Mouse (Mus musculus): ENCODE results near the gene Mapk14. TPM values are rescaled to one million over a fixed set of nuclear protein-coding genes. Genes with fewer than 3 reads are reported as not detected.
"Not testable (repeated sequence)": the region's sequence is repeated elsewhere in the genome, so short reads cannot be mapped to it uniquely, and the experiment has no call there.

Gene Mapk14
- polyA plus RNA-seq, 1 experiment, result 108 TPM

DNA sequence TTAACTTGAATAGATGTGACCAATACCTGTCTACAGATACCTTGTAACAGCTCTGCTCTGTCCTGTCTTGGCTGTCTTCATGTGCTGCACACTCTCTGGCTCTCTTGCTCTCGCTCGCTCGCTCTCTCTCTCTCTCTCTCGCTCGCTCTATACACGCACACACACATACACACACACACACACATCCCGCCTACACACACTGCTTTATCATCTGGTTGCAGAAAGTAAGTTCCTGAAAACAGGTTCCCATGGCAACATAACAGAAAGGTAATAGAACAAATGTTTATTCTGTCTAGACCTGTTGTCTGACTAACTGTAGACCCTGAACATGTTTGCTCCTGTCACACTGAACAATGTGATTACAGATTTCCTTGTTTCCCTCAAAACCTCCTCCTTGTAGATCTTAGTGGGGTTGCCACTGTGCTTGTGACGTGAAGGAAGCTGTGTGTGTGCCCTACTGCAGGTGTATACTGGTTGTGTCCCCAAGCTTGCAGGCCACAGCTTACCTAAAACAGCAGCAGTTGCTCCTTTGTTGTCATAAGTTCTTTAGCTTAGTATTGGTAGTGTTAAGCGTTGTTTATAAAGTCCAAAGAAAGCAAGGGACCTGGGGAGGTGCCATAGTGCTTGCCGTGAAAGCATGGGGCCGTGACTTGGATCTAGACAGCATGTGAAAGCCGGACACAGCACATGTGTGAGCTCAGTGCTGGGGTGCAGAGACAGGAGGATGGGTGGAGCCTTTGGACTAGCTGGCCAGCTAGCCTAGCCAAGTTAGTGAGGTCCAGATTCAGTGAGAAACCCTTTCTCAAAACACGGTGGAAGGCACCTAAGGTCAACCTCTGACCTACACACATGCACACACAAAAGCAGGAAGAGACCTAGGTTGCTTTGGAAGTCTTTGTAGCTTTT is 6.4 kb downstream of the Mapk14 start:
- peak; percentile 38 to 70 for DNase-seq (ENCODE audit: extremely low spot score in 1 of 2, low spot score in 1 of 2)

- DNase-seq (ENCODE audit: extremely low spot score in 1 of 2, low spot score in 1 of 2), result no peak
Measured at GRCm38 (mm10) chr17:28698245-28698644, 7.1 kb downstream of the Mapk14 start.

DNA sequence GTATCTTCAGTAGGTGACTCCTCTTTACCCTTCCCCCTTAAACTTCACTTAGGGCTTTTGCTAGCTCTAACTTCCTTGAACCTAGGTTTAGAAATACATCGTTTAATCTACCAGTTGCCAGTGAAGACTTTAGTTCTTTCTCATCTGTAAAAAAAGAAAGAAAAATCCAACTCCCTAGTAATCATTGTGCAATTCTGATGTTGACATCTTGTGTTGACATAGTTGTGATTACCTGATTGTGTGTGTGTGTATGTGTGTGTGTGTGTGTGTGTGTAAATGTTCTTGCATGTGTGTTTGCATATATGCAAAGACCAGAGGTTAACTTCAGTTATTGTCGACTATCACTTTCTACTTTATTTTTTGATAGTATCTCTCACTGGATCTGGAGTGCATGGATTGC is 7.5 kb downstream of the Mapk14 start:
- no peak for DNase-seq (ENCODE audit: extremely low spot score in 1 of 2, low spot score in 1 of 2)

DNA sequence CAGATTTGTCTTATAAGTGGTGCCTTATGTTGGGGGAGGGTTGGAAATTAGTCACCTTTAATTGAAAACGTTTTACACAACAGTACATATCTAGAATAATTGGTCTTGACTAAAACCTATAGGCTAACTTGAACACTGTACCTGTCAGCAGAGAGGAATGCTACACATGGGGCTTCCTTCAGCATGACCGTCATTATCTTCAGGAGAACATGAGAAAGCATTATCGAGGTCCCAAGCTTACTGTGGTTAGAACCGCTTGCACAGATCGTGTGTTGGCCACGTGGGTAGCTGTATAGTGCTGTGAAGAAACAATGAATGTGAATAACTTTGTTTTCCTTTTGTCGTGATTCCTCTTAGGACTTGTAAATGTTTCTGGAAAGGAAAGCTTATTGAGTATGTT is 8.7 kb downstream of the Mapk14 start:
- DNase-seq (ENCODE audit: extremely low spot score in 1 of 2, low spot score in 1 of 2), result no peak

DNA sequence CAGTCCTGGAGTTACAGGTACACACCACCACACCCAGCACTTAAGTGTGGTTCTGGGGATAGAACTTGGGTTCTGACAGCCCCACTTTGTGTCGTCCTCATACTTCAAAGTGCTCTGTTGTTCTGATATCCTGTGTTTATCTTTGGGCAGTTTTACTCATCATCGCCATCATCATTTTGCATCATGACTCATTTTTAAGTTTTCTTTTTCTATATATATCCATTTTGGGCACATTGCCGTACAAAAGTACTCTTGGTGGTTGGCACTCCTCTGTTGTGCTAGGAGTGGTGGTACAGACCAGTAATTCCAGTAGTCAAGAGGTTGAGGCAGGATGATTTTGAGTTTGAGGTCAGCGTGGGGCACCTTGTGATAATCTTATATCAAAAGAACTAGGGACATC is 10.0 kb downstream of the Mapk14 start:
- DNase-seq (ENCODE audit: extremely low spot score in 1 of 2, low spot score in 1 of 2), result no peak

DNA sequence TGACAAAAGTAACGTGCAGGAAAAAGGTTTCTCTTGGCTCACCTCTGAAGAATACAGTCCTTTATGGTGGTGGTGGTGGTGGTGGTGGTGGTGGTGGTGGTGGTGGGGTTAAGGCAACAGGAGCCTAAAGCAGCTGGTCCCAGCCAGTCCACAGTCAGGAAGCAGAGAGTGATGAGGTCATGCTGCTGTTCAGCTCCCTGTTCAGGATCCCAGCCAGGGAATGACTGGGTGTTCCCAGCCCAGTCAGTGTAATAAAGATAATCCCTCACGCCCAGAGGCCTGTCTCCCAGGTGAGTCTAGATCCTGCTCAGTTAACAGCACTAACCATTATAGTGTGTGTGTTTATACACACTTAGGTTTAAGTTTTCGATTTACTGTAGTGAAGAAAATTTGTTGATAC is 10.6 kb downstream of the Mapk14 start:
- DNase-seq (ENCODE audit: extremely low spot score in 1 of 2, low spot score in 1 of 2), result no peak

DNA sequence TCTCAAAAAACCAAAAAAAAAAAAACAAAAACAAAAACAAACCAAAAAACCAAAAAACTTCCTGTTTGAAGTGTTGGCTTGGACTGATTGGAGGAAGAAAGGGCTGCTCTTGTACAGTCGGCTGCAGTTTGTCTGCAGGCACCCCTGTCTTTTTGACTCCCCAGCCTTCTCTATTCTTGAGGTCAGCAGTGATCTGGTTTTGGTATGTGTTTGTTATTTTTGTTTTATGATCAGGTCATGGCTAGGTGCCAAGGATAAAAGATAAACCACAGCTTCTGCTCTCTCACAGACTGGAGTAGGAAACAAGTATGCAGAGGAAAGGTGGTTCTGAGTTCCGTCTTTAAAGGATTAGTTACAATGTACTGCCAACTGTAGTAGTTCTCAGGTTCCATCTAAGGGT is 11.5 kb downstream of the Mapk14 start:
- no peak for DNase-seq (ENCODE audit: extremely low spot score in 1 of 2, low spot score in 1 of 2)

GRCm38 (mm10) chr17:28706697-28707096 is 15.6 kb downstream of the Mapk14 start:
- no peak for DNase-seq (ENCODE audit: extremely low spot score in 1 of 2, low spot score in 1 of 2)

DNA sequence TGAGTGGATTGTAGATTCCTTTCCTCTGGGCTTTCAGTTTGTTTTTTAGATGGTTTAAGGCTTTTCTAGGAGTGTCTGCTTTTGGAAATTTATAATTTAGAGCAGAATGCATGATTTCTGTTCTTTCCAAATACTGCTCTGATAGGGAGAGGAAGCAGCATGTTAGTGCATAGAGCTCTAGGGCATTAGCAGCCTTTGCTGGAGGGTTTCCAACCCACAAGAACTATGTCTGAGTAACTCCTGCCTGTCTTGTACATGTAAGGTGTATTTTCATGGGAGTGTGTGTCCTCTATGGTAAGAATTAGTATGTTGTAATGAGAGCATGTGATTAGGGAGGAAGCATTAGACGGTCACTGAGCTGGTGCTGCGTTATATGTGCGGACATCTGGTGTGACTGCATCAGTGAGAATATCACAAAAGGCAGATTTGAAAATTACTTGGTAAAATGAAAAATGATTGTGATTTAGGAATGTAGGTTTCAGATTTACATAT is 16.1 kb downstream of the Mapk14 start:
- DNase-seq (ENCODE audit: extremely low spot score in 1 of 2, low spot score in 1 of 2), result no peak

- no peak for DNase-seq (ENCODE audit: extremely low spot score in 1 of 2, low spot score in 1 of 2)
Measured at GRCm38 (mm10) chr17:28707816-28708215, 16.7 kb downstream of the Mapk14 start.

DNA sequence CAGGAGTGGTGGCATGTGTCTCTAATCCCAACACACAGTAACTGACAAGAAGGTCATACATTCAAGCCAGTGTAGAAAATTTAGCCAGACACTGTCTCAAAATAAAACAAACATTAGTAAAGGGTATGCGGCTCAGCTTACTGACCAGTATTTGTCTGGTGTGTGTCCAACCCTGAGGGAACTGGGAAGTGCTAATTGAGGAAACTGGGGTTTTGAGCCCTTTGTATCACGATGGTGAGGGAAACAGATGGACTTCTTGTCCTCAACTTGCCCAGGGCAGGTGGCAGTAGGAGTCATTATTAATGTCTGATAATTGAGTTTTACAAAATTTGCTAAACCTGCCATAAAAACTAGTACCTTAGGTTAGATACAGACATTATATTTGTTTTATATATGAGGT is 17.9 kb downstream of the Mapk14 start:
- DNase-seq (ENCODE audit: extremely low spot score in 1 of 2, low spot score in 1 of 2), result no peak

DNA sequence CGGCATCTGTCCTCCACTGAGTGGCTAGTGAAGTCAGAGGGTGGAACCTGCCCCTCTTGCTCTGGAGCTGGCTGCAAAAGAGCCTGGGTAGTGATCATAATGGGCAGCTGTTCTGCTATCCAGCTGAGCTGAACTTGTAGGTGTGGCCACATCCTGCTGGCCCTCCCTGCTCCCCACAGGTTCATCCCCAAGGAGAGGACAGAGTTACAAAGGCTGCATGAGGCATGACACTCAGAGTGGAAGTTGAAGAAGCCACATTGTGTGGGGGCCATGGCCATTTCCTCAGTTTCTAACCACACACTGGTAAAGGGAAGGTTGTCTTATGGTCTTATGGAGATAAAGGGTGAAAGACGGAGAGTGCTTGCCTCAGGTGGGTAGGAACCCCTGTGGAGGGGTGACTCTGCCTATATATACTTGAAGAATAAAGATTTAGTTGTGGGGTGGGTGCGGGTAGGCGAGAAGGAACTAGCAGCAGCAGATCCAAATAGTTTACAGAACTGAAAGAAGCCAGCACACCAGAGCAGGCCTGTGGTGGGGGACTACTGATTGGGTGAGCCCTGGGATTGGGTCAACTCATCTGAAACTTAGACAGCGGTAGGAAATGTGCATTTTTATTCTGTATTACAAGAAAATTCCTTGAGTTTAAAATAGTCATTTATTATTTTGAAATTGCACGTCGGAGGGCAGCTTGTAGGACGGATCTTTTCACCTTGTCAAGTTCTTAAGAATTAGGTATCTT is 18.6 kb downstream of the Mapk14 start:
- DNase-seq (ENCODE audit: extremely low spot score in 1 of 2, low spot score in 1 of 2), result no peak

- DNase-seq (ENCODE audit: extremely low spot score in 1 of 2, low spot score in 1 of 2), result no peak
Measured at GRCm38 (mm10) chr17:28710291-28710688, 19.2 kb downstream of the Mapk14 start.

DNA sequence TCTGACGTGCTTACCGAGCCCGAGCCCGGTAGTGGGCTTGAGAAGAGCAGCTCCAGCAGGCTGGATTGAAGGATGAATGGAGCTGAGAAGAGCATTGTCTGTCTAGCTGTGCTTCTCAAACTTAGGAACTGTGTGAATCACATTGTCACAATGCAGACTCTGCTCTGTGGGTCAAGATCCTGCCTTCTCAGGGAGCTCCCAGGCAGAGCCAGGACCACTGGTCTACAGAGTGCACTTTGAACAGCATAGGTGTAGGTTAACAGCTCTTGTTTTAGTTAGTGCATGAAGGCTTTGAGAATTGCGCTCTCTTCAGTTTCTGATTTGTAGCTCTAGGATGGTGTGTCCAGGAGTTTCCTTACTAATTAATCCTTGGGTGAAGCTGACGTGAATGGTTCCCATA is 20.1 kb downstream of the Mapk14 start:
- DNase-seq (ENCODE audit: extremely low spot score in 1 of 2, low spot score in 1 of 2), result no peak

DNA sequence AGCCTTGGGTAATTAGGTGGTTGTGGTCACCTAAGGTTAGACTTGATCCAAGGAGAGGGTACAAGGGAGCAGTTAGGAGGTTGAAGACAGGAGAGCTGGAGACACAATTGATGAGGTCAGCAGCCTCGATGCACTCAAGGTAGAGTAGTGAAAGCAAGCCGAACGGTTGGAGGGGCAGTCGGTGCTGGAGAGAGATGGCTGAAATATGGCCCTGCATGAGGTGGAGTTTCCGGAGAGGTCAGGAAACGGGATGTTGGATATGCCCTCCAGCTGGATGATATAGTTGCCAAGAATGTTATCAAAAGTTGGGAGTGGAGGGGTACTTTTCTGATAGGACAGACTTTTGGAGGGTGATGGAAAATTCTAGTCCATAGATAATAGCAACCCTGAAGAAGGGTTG is 21.2 kb downstream of the Mapk14 start:
- DNase-seq (ENCODE audit: extremely low spot score in 1 of 2, low spot score in 1 of 2), result no peak

GRCm38 (mm10) chr17:28714006-28714405 is 22.9 kb downstream of the Mapk14 start:
- DNase-seq (ENCODE audit: extremely low spot score in 1 of 2, low spot score in 1 of 2), result no peak

DNA sequence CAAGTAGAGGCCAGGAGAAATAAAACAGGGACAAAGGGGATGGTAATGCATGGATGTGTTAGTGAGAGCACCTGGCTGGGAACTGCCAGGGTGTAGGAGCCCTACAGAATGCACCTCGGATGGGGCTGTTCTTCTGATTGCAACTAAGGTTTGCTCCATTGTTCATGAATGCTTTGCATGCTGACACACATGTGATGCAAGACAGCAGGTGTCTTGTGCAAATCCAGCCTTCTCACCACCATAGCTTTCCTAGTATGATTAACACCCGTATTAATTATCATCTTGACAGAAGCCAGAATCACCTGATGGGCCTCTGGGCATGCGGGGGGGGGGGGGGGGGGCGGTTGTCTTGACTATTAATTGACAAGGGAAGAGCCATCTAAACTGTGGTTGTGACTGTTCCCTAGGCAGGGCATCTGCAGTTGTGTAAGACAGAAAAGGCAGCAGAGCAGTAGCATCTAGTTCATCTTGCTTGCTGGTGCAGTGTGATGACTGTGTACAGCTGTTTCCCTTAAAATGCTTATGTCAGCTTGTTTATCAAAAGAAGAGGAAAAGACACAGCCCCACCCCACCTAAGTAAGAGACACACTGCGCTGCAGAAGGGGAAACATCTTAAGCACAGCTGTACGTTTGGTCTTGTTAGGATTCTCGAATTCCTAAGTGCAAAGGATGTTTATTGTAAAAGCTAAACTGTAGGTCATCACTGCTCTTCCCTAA is 24.9 kb downstream of the Mapk14 start:
- DNase-seq (ENCODE audit: extremely low spot score in 1 of 2, low spot score in 1 of 2), result no peak

DNA sequence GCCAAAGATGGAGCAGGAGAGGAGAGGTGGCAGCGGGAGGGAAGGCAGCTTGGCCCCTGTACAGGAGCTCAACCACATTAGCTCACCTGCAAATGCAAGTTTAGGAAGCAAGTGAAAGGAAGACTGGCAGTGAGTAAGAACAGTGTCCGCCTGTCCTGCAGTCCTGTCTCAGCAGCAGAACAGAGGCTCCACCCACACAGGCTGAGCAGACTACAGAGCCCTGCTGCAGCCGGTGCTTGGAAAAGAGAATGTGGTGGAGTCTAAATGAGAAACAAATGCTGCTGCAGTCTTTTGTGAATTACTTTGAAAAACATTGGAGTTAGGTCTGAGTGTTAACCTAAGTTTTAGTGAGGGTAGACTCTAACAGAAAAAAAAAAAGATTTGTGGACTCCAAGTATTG is 26.4 kb downstream of the Mapk14 start:
- DNase-seq (ENCODE audit: extremely low spot score in 1 of 2, low spot score in 1 of 2), result no peak

DNA sequence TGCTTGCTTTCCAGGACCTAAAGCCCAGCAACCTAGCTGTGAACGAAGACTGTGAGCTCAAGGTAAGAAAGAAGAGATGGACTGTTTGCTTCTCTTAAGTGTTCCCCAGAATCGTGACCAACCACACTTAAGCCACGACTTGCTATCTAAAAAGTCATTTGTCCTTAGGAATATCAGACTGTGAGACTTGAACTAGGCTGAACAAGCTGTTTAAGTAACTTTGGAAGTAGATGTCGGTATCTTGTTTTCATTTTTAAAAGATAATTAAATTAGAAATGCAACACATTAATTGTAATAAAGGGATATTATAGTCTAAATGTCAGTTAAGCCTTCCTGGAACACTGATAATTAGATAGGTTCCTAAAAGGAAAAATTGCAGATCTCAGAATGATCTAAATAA is 34.7 kb downstream of the Mapk14 start, which contains the start of gene AC170998.1:
TSS of gene AC170998.1 (plus strand) at position 301 of the 400 bp plus-strand sequence.
- no peak for DNase-seq (ENCODE audit: extremely low spot score in 1 of 2, low spot score in 1 of 2)

- DNase-seq (ENCODE audit: extremely low spot score in 1 of 2, low spot score in 1 of 2), result not testable (repeated sequence)
Measured at GRCm38 (mm10) chr17:28727511-28727910, 36.4 kb downstream of the Mapk14 start.

All from frontal cortex, adult 2 months (tissue).